Mouse (Mus musculus): ENCODE measurements at regions not wholly inside any gene's neighbourhood (a gene's known extent, or its start where the extent isn't known, plus 50 kb on each side); places are given as distances from the start of the nearest gene placed in this dataset.
"Not testable (repeated sequence)": the region's sequence is repeated elsewhere in the genome, so short reads cannot be mapped to it uniquely, and the experiment has no call there.

- intact Hi-C loops (cut with DNase I), result no loop called here
- DNase-seq (ENCODE audit: low spot score), result no peak
Observed at GRCm38 (mm10) chr2:166291266-166291665, 135.8 kb upstream of the Sulf2 start.

- DNase-seq (ENCODE audit: low spot score), result no peak
- intact Hi-C loops (cut with DNase I), result no loop called here
Observed at GRCm38 (mm10) chr2:166290826-166291225, 135.4 kb upstream of the Sulf2 start.

DNA sequence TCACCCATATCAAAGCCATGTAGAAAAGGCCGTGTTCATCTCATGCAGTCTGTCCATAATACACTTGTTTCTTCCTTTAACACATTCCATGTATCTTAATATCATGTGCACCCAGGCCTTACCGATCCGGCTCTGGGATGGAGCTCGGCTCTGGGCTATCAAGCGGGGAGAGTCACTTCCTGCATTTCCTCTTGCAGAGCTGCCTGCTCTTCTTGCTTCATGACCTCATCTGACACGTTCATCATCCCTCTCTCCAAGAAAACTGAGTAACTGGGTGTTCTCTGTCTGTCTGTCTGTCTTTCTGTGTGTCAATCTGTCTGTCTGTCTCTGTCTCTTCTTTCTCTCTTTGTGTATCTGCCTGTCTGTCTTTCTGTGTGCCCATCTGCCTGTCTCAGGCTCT lies 133.7 kb upstream of the Sulf2 start:
- DNase-seq (ENCODE audit: low spot score), result no peak
- intact Hi-C loops (cut with DNase I), result no loop called here

DNA sequence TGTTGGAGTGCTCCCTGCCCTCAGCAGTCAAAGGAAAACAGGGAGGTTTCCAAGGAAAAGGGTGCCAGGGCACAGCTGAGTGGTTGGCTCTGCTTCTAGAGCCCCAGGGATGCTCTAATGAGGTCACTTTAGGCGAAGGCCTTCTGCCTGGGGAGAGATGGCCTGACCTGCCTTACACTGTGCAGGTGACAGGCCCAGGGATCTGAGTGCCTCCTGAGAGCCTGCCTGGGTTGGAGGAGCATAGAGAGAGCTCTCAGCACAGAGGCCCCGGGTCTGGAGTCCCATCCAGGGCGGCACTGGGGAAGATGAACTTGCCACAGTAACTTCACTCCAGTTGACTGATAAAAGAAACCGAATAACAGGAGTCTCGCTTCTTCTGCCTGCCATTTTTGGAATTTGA lies 125.7 kb upstream of the Sulf2 start:
- intact Hi-C loops (cut with DNase I), result not testable (repeated sequence)

GRCm38 (mm10) chr2:166280651-166281127 lies 125.2 kb upstream of the Sulf2 start:
- peak; percentile 49 for DNase-seq (ENCODE audit: low spot score)
- intact Hi-C loops (cut with DNase I), result no loop called here

More for the DNA sequence above, 125.7 kb upstream of the Sulf2 start:
- not testable (repeated sequence) for DNase-seq (ENCODE audit: low spot score)

- intact Hi-C loops (cut with DNase I), result no loop called here
Observed at GRCm38 (mm10) chr2:166279676-166280075, 124.2 kb upstream of the Sulf2 start.

GRCm38 (mm10) chr2:166275398-166275797 lies 119.9 kb upstream of the Sulf2 start:
- no peak for DNase-seq (ENCODE audit: low spot score)
- intact Hi-C loops (cut with DNase I), result no loop called here

More at GRCm38 (mm10) chr2:166279676-166280075, 124.2 kb upstream of the Sulf2 start:
- DNase-seq (ENCODE audit: low spot score), result no peak

GRCm38 (mm10) chr2:166274016-166274346 lies 118.5 kb upstream of the Sulf2 start:
- DNase-seq (ENCODE audit: low spot score), result no peak
- intact Hi-C loops (cut with DNase I), result no loop called here

GRCm38 (mm10) chr2:166273312-166274015 lies 118.0 kb upstream of the Sulf2 start:
- intact Hi-C loops (cut with DNase I), result no loop called here
- DNase-seq (ENCODE audit: low spot score), result no peak

- intact Hi-C loops (cut with DNase I), result no loop called here
- no peak for DNase-seq (ENCODE audit: low spot score)
Observed at GRCm38 (mm10) chr2:166272841-166273240, 117.4 kb upstream of the Sulf2 start.

DNA sequence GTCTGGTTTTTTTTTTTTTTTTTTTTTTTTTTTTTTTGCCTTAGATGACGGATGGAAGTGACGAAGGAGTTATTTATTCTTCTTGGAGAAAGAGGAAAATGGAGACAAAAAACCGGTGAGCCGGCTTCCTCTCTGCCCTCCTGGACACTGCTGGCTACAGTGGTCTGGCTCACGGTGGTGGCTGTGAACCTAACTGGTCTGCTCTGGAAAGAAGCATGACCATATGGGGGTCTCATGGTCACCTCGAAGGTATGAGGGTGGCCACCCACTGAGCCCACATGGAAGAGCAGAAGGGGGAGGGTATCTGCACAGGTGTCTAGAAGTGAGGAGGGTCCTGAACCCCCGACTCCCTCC lies 116.7 kb upstream of the Sulf2 start:
- intact Hi-C loops (cut with DNase I), result no loop called here
- no peak for DNase-seq (ENCODE audit: low spot score)

- intact Hi-C loops (cut with DNase I), result no loop called here
- DNase-seq (ENCODE audit: low spot score), result no peak
Observed at GRCm38 (mm10) chr2:166271373-166272189, 116.1 kb upstream of the Sulf2 start.

DNA sequence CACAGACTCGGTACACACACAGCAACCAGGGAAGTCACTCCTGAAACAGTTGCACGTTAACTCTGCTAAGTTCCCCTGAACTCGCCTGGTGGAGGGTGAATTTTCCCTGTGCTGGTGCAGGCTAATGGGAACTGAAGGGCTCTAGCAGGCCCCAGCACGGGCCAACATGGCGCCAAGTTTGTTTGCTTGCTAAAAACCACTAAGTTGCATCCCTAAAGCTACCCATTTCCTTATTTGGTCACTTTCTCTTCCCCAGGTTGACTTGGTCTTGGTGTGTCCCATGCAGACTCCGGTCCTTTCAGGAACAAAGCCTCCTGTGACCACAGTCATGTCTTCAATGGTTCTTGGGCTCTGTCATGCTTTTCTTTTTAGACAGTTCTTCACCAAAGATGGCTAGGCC lies 114.5 kb upstream of the Sulf2 start:
- intact Hi-C loops (cut with DNase I), result no loop called here

DNA sequence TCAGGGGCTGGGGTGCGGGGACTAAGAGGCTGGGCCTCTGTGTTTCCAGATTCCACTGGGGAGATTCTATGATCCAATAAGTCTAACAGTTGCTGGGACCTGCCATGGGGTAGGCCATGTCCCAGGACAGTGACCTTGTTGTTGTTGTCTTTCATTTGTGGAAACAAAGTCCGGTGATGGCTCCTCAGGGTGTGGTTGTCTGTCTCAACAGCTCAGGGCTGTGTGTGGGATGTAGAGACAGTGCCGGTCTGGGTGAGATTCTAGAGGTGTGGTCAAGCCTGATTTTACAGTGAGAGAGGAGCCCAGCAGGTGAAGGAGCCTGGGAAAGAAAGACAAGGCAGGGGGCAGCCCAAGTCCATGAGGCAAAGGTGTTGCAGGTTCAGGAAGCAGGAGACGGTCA lies 111.5 kb upstream of the Sulf2 start:
- DNase-seq (ENCODE audit: low spot score), result no peak
- intact Hi-C loops (cut with DNase I), result no loop called here

More for the DNA sequence above, 114.5 kb upstream of the Sulf2 start:
- DNase-seq (ENCODE audit: low spot score), result no peak

GRCm38 (mm10) chr2:166266507-166266906 lies 111.0 kb upstream of the Sulf2 start:
- intact Hi-C loops (cut with DNase I), result no loop called here
- no peak for DNase-seq (ENCODE audit: low spot score)

GRCm38 (mm10) chr2:166264756-166265155 lies 109.3 kb upstream of the Sulf2 start:
- intact Hi-C loops (cut with DNase I), result no loop called here
- no peak for DNase-seq (ENCODE audit: low spot score)

GRCm38 (mm10) chr2:166261799-166262198 lies 106.3 kb upstream of the Sulf2 start:
- intact Hi-C loops (cut with DNase I), result no loop called here
- no peak for DNase-seq (ENCODE audit: low spot score)

DNA sequence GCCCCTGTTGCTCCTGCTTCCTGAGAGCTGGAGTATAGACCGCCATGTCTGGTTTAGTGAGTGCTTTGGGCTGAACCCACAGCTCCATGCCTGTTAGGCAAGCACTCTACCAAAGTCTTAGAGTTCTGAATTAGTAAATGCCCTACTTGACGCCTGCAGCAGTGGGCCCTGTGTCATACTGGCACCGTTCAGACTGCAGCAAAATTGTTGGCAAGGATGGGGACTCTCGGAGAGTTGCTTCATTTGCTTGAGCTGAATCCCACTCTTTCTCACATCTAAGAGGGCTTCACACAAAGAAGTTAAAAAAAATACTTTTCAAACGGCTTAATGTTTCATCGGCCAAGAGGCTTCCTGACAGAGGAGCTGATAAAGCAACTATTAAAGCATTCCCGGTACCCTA lies 105.6 kb upstream of the Sulf2 start:
- DNase-seq (ENCODE audit: low spot score), result no peak
- intact Hi-C loops (cut with DNase I), result no loop called here

GRCm38 (mm10) chr2:166258771-166259180 lies 103.3 kb upstream of the Sulf2 start:
- DNase-seq (ENCODE audit: low spot score), result no peak
- intact Hi-C loops (cut with DNase I), result loop anchor here (5.0 kb wide), 1 partner anchor 101 kb away; the partner anchor contains the start of gene Sulf2

- intact Hi-C loops (cut with DNase I), result loop anchor here (5.0 kb wide), 1 partner anchor 100 kb away; the partner anchor contains the start of gene Sulf2
- no peak for DNase-seq (ENCODE audit: low spot score)
Observed at GRCm38 (mm10) chr2:166257666-166258065, 102.2 kb upstream of the Sulf2 start.

DNA sequence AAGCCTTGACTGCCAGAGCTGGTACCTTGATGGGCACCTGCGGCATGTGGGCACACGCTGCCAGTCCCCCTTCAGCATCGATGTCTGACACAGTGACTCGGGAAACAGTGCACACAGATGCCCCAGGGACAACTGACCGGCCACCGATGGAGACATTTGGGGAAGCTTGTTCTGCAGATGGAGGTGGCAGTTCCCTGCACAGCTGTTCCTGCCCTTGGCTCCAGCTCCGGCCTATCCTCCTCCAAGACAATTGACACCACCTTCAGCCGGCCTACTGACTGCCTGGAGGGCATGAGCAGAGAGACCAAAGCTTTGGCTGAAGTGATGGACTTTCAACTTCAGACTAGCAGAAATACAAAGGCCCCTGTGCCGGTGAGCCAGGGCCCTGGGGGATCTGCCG lies 100.7 kb upstream of the Sulf2 start:
- DNase-seq (ENCODE audit: low spot score), result no peak
- intact Hi-C loops (cut with DNase I), result loop anchor here (5.0 kb wide), 1 partner anchor 99 kb away; the partner anchor contains the start of gene Sulf2

All from heart, postnatal 25 days (tissue).